Mouse (Mus musculus): ENCODE measurements around the gene Tmem139.

DNA sequence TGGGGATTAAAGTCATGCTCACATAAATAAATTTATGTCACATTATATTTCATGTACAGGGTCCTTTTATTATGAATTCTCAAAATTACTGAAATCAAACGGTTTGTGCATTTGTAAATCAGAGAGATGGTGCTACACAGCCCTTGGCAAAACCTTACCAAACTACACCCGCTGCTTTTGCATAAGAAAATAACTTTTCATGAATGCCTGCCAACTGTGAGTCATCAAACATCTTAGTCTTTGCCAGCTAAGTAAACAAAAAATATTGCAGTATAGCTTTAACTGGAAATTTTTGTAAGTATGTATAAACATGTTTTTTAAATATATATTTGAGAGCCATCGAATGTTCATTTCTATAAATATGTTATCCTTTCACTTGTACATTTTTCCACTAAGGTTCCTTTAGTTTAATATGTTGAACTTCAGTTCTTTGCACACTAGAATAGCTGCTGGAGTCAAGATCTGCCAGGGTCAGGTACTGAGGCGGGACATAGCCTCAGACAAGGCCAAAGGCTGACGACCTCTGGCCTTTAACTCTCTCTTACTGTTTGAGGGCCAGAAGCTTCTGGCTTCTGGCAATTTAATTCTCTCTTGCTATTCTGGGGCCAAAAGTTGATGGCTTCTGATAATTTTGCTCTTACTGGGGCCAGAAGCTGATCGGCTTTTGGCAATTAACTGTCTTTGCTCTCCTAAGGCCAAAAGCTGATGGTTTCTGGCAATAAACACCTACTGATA lies 20.3 kb upstream of the Tmem139 start:
- TF ChIP-seq CTCF (IDR thresholded peaks at IDR 0.05; ENCODE audit: low read depth, low read length) (no peak), TAL1 (conservative IDR thresholded peaks at IDR 0.05; ENCODE audit: low read depth, low read length) (no peak), GATA1 (IDR thresholded peaks at IDR 0.05; ENCODE audit: borderline replicate concordance, low read length) (no peak), POLR2AphosphoS5 (IDR thresholded peaks at IDR 0.05; ENCODE audit: insufficient replicate concordance, low read depth, low read length) (no peak), GATA2 (IDR thresholded peaks at IDR 0.05; ENCODE audit: borderline replicate concordance, low read depth, low read length) (no peak)
